Mouse (Mus musculus) liver, embryonic 11.5 days (tissue): ENCODE results near the gene Fus. TPM values are rescaled to one million over a fixed set of nuclear protein-coding genes. Genes with fewer than 3 reads are reported as not detected.

ENCODE experiments used
- ATAC-seq: fragments of 200-750 bp; cut with Nextera tagmentation; replicated peaks from 2 replicates; pipeline ENCODE4 v1.8.0; 2017; ENCODE audit warnings: moderate number of reproducible peaks, mild to moderate bottlenecking, moderate TSS enrichment, moderate library complexity; ENCODE audit not compliant: low FRiP score
- DNase-seq: peaks from one replicate; pipeline ENCODE4 v3.0.0-alpha.2; 2017; ENCODE audit warnings: low spot score
- H3K27ac ChIP-seq: fragments of 300-500 bp; sonication (generic); 2 replicates; pipeline ENCODE4 v1.5.1; 2014; ENCODE audit warnings: mild to moderate bottlenecking, low read depth, low read length, control low read depth
- H3K27me3 ChIP-seq: fragments of 300-500 bp; sonication (generic); replicated peaks from 2 replicates; pipeline ENCODE4 v1.6.1; 2014; ENCODE audit warnings: low read length, mixed read lengths; ENCODE audit not compliant: control insufficient read depth, insufficient read depth
- H3K36me3 ChIP-seq: fragments of 300-500 bp; sonication (generic); 2 replicates; pipeline ENCODE4 v1.6.1; 2014; ENCODE audit warnings: mild to moderate bottlenecking, low read length, moderate library complexity, mixed read lengths; ENCODE audit not compliant: control insufficient read depth, insufficient read depth
- H3K4me1 ChIP-seq: fragments of 300-500 bp; sonication (generic); replicated peaks from 2 replicates; pipeline ENCODE4 v1.6.1; 2014; ENCODE audit warnings: low read length, mixed read lengths; ENCODE audit not compliant: control insufficient read depth, insufficient read depth
- H3K4me2 ChIP-seq: fragments of 300-500 bp; sonication (generic); 2 replicates; pipeline ENCODE4 v1.6.1; 2014; ENCODE audit warnings: mild to moderate bottlenecking, control low read depth, moderate library complexity
- H3K4me3 ChIP-seq: fragments of 300-500 bp; sonication (generic); 2 replicates; pipeline ENCODE4 v1.5.1; 2014; ENCODE audit warnings: low read depth, low read length, control low read depth
- H3K9ac ChIP-seq: fragments of 300-500 bp; sonication (generic); 2 replicates; pipeline ENCODE4 v1.6.1; 2014; ENCODE audit warnings: low read depth, low read length, control low read depth
- H3K9me3 ChIP-seq: fragments of 300-500 bp; sonication (generic); 2 replicates; pipeline ENCODE4 v1.6.1; 2016; ENCODE audit warnings: low read length, inconsistent platforms, mixed read lengths; ENCODE audit not compliant: control insufficient read depth
- WGBS: fragments of 180-500 bp; shearing (Covaris S2); extraction: QIAGEN DNeasy Blood & Tissue Kit; methylation state at CpG from one replicate; pipeline ENCODE4 v1.1.7; 2014; 5-methylcytosine and 5-hydroxymethylcytosine counted together
- polyA plus RNA-seq: library from polyadenylated mRNA; unstranded; fragments of >200 nt; fragmentation: Nextera tagmentation; extraction: Ambion mirVana; gene quantifications from 2 replicates; pipeline ENCODE4 v1.2.1, GENCODE M21; 2014

The Fus gene
- polyA plus RNA-seq, 1 experiment from 2014 or later, result 34.4 TPM

GRCm38 (mm10) chr7:127992488-127993340 is 25.5 kb downstream of the Fus start:
- 36% methylated on average over 5 of the region's 5 CpGs for WGBS
- peak overlapping the region; percentile 67 for H3K4me2 ChIP-seq
- H3K27me3 ChIP-seq, result no peaks in the 10 kb centered on the region
- peak overlapping the region; percentile 52 for H3K4me3 ChIP-seq
- H3K4me1 ChIP-seq, result peaks cover 16% of the 10 kb centered on the region
- peaks cover 7% of the 10 kb centered on the region for H3K36me3 ChIP-seq
- peak overlapping the region; percentile 62 for H3K9ac ChIP-seq
- ATAC-seq, result peak; percentile 38
- DNase-seq, result no peak
- H3K9me3 ChIP-seq, result no peaks in the 10 kb centered on the region
- peak overlapping the region; percentile 22; the same call in 1 of the 2 replicates for H3K27ac ChIP-seq

- 8% methylated on average over 18 of the region's 18 CpGs for WGBS
- Histone ChIP-seq H3K36me3 (peaks cover 5% of the 10 kb centered on the region; the same call in 1 of the 2 replicates), H3K27ac (peak within 1 kb of the TSS; percentile 22; the same call in 1 of the 2 replicates), H3K4me3 (peak within 1 kb of the TSS; percentile 52), H3K9ac (peak within 1 kb of the TSS; percentile 62), H3K4me2 (peak within 1 kb of the TSS; percentile 67), H3K27me3 (no peaks in the 10 kb centered on the region), H3K9me3 (no peaks in the 10 kb centered on the region), H3K4me1 (peaks cover 16% of the 10 kb centered on the region)
- DNase-seq (peak; percentile 59), ATAC-seq (peak; percentile 66)
These were observed 26.2 kb downstream of the Fus start, which contains the start of gene Pycard for GRCm38 (mm10) chr7:127993341-127993977. Gene Pycard (minus strand): TSS chr7:127993867.

- H3K4me3 ChIP-seq, result no peak overlapping the region
- WGBS, result 78% methylated on average over 1 of the region's 1 CpGs
- no peak overlapping the region for H3K9ac ChIP-seq
- DNase-seq (no peak), ATAC-seq (no peak)
- H3K4me2 ChIP-seq, result no peak overlapping the region
- H3K27ac ChIP-seq, result no peak overlapping the region
- H3K4me1 ChIP-seq, result 0 out of 2 replicates have a peak, but pooled peaks cover 2% of the 10 kb centered on the region
- no peaks in the 10 kb centered on the region for H3K9me3 ChIP-seq
- no peaks in the 10 kb centered on the region for H3K36me3 ChIP-seq
- H3K27me3 ChIP-seq, result no peaks in the 10 kb centered on the region
These were observed 32.2 kb downstream of the Fus start for GRCm38 (mm10) chr7:127999436-127999835.

GRCm38 (mm10) chr7:128000068-128000950 is 33.1 kb downstream of the Fus start:
- Histone ChIP-seq H3K9ac (no peak overlapping the region), H3K4me3 (no peak overlapping the region), H3K4me1 (0 out of 2 replicates have a peak, but pooled peaks cover 2% of the 10 kb centered on the region), H3K4me2 (no peak overlapping the region), H3K9me3 (no peaks in the 10 kb centered on the region), H3K27ac (no peak overlapping the region), H3K36me3 (no peaks in the 10 kb centered on the region), H3K27me3 (peaks cover 7% of the 10 kb centered on the region; the same call in 1 of the 2 replicates)
- DNase-seq, result no peak
- ATAC-seq, result no peak
- WGBS, result 58% methylated on average over 1 of the region's 1 CpGs

- Histone ChIP-seq H3K4me3 (no peak overlapping the region), H3K27ac (no peak overlapping the region), H3K9ac (no peak overlapping the region), H3K9me3 (no peaks in the 10 kb centered on the region), H3K4me2 (no peak overlapping the region), H3K4me1 (0 out of 2 replicates have a peak, but pooled peaks cover 2% of the 10 kb centered on the region), H3K27me3 (peaks cover 12% of the 10 kb centered on the region; the same call in 1 of the 2 replicates), H3K36me3 (no peaks in the 10 kb centered on the region)
- no peak for ATAC-seq
- 78% methylated on average over 6 of the region's 6 CpGs for WGBS
- no peak for DNase-seq
These were observed 35.8 kb downstream of the Fus start for GRCm38 (mm10) chr7:128003098-128003497.

GRCm38 (mm10) chr7:128003688-128004087 is 36.4 kb downstream of the Fus start, which contains the start of gene Trim72:
Gene Trim72 (plus strand): TSS chr7:128003949.
- 79% methylated on average over 2 of the region's 2 CpGs for WGBS

GRCm38 (mm10) chr7:128004150-128004486 is 36.9 kb downstream of the Fus start:
- Histone ChIP-seq H3K9ac (no peak overlapping the region), H3K9me3 (no peaks in the 10 kb centered on the region), H3K4me3 (no peak overlapping the region), H3K4me1 (0 out of 2 replicates have a peak, but pooled peaks cover 2% of the 10 kb centered on the region), H3K4me2 (no peak overlapping the region), H3K27me3 (peaks cover 14% of the 10 kb centered on the region), H3K36me3 (no peaks in the 10 kb centered on the region), H3K27ac (no peak overlapping the region)
- WGBS, result 49% methylated on average over 5 of the region's 5 CpGs
- DNase-seq (no peak), ATAC-seq (no peak; the same call in 1 of the 2 replicates)

More at GRCm38 (mm10) chr7:128003688-128004087, 36.4 kb downstream of the Fus start, which contains the start of gene Trim72:
- H3K27me3 ChIP-seq, result peaks cover 12% of the 10 kb centered on the region; the same call in 1 of the 2 replicates
- H3K9ac ChIP-seq, result no peak within 1 kb of the TSS
- H3K9me3 ChIP-seq, result no peaks in the 10 kb centered on the region
- H3K4me2 ChIP-seq, result peak within 1 kb of the TSS; percentile 1; the same call in 1 of the 2 replicates
- H3K36me3 ChIP-seq, result no peaks in the 10 kb centered on the region
- no peak within 1 kb of the TSS for H3K27ac ChIP-seq
- DNase-seq (no peak), ATAC-seq (no peak)
- H3K4me1 ChIP-seq, result 0 out of 2 replicates have a peak, but pooled peaks cover 2% of the 10 kb centered on the region
- no peak within 1 kb of the TSS for H3K4me3 ChIP-seq
